Mouse (Mus musculus): ENCODE results near the gene Oas3. TPM values are rescaled to one million over a fixed set of nuclear protein-coding genes. Genes with fewer than 3 reads are reported as not detected.
"Not testable (repeated sequence)": the region's sequence is repeated elsewhere in the genome, so short reads cannot be mapped to it uniquely, and the experiment has no call there.

Gene Oas3
- total RNA-seq (2014; fragmentation: Nextera tagmentation) (0.17 and 1.3 TPM in 2 replicates), total RNA-seq (2017) (0.77 and 0.90 TPM in 2 replicates)

DNA sequence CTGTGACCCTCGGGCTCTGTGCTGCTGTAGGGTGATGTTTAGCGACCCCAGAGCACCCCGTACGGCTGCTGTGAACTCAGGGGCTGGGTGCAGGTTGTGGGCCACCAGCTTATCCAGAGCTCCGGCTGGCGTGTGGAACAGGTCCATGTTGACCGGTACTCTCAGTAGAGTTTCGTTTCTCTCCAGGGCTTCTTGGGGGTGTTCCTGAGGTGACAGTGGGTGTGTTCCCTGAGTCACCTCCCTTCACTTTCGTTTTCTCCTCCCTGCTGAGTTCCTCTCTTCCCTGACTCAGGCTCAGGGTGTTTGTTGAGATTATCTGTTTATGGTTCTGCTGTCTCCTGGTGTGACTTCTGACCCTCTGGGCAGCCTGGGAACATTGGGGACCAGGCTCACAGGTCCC is at the start of gene Oas3:
Gene Oas3 (minus strand): TSS at position 184 of the 400 bp plus-strand sequence.
- ATAC-seq (replicated peaks; ENCODE audit: poor library complexity, severe bottlenecking) = peak; percentile 58

DNA sequence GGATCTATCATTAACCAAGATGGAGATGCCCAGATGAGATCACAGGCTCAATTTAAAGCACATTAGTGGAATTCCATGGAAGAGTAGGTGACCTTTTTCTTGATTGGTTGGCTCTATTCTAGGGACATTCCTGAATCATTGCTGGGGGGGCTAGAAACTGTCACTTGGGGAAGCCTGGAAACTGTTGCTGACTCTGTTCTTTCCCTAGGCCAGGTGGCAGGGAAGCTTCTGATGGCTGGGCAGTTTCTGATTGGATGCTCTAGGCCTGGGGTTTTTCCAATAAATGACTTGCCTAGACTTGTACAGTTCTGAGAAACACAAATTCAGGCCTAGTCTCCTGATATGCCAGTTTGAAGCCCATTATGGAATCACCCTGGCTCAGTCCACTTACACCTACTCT is 41.5 kb upstream of the Oas3 start:
- ATAC-seq (replicated peaks; ENCODE audit: poor library complexity, severe bottlenecking) = no peak

DNA sequence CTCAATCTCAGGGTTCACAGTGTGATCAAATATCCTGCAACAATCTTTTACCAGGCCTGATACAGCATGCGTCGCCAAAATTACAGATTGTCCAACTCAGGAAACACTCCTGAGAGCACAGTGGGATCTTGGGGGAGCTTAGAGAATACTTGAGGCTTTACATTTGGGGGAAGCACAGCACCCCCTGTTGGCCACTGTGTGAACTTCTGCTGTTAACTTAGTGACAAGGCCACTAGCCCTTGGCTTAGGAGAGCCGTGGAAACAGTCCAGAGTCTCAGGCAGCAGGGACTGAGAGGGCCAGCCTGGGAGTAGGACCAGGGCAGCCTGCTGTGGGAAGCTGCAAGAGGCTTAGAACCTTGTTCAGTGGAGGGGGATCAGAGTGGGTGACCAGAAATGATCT is 38.5 kb upstream of the Oas3 start:
- peak; percentile 35; the same call in 1 of the 2 replicates for ATAC-seq (replicated peaks; ENCODE audit: poor library complexity, severe bottlenecking)

DNA sequence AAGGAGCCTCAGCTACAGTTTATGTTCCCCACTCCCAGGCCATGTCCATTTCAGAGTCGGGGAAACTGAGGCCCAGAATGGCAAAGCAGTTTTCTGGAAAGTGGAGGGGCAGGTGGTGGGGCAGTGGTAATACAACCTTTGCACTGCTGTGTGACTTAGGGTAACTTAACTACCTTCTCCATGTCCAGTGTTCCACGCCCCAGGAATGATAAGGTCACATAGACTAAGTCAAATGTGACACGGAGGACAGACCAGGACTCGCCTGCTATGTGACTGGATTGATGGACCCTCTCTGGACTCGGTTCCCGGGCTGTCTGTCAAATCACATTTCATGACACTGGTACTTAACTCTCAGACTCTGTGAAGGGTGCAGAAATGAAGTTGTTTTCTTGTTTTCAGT is 35.6 kb upstream of the Oas3 start:
- no peak for ATAC-seq (replicated peaks; ENCODE audit: poor library complexity, severe bottlenecking)

DNA sequence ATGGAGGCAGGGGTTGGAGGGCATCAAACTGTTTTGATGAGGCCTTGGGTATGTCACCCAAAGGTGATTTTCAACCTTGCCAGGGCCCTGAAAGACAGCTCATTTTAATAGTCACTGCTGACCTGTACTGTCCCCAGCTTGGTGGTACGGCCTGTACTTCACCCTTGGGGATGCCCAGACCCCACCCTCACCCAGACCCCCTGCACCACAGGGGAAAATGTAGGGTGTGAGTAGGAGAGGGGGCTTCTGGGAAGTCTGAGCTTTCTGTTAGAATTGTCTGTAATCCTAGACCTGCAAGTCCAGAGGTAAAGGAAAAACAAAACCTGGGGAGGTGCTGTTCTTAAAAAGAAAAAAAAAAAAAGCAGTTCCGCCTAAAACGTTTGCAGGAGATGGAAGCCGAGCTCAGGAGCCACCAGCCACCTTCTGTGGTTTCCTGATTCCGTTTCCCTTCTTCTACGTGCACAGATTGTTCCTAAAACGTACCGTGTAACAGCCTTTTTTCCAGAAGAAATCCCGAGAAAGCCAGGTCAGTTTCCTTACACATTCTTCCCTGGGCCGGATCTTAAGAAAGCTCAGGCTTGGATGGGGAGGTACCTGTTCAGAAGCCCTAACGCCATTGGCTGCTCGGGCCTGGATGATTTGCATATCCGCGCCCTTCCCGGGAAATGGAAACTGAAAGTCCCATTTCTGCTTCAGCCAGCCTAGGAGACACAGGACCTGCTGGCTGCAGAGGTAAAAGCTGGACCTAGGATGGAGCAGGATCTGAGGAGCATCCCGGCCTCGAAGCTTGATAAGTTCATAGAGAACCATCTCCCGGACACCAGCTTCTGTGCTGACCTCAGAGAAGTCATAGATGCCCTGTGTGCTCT is 34.7 kb upstream of the Oas3 start, which contains the start of gene Oas1c:
Gene Oas1c (minus strand): TSS at position 564 of the 869 bp plus-strand sequence.
- peak; percentile 88 for ATAC-seq (replicated peaks; ENCODE audit: poor library complexity, severe bottlenecking)

DNA sequence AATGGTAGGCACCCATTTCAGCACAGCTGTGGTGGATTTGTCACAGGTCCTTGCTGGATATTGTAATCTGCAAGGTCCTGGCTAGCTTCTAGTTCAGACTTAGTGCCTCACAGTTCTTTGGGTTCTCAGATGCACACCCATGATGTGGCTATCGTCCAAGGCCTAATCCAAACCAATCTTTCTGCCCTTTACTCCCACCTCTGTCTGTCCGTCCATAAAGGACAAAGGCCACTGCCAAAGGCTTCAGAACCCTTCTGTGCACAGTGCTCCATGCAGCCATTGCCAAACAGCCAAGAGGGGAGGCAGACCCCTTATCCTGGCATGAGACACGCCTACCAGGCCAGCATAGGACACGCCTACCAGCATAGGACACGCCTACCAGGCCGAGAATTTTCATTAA is 31.7 kb upstream of the Oas3 start:
- ATAC-seq (replicated peaks; ENCODE audit: poor library complexity, severe bottlenecking) = no peak

DNA sequence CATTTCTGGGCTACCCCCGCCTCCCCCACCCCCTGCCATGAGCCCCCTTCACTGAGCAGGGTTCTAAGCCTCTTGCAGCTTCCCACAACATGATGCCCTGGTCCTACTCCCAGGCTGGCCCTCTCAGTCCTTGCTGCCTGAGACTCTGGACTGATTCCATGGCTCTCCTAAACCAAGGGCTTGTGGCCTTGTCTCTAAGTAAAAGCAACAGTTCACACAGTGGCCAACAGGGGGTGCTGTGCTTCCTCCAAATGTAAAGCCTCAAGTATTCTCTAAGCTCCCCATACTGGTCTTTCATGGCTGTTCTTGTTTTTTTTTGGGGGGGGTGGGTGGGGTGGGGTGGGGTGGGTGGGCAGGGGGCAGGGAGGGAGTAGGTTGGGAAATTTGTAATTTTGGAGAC is 29.0 kb upstream of the Oas3 start:
- ATAC-seq (replicated peaks; ENCODE audit: poor library complexity, severe bottlenecking) = peak; percentile 35; the same call in 1 of the 2 replicates

DNA sequence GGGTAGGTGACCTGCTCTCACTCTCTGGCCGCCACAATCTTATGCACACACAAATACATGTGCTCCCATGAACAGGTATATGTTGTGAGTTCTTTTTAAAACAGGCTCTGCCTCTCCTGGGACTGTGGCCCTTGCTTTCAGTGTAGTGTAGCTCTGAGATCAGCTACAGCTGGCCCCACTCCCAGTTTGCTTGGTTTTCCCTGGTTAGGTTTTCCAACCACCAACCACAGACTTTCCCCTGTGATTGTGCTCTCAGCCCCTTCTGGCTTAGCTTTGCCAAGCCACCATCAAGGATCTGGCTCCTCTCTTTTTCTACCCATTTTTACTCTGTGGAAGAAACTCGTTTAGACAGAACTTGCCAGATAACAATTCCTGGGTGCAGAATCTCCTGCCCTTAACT is 26.1 kb upstream of the Oas3 start:
- ATAC-seq (replicated peaks; ENCODE audit: poor library complexity, severe bottlenecking) = no peak

DNA sequence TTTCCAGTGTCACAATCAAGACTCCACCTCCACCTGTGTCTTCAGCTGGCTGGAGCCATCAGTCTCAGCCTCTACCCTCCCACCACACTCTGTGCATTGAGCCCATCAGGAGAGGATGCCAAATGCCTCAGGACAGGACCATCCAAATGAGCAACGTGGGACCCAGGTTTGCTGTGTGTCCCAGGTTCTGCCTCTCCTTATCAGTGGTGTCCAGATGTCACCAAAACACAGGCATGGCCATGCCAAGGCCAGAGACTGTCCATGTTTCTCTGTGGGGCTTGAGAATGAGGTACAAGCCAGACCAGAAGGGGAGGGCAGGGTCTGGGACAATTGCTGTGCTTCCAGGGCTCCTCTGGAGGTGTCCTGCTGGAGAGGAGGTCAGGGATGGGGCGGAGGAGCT is 21.5 kb upstream of the Oas3 start:
- not testable (repeated sequence) for ATAC-seq (replicated peaks; ENCODE audit: poor library complexity, severe bottlenecking)

DNA sequence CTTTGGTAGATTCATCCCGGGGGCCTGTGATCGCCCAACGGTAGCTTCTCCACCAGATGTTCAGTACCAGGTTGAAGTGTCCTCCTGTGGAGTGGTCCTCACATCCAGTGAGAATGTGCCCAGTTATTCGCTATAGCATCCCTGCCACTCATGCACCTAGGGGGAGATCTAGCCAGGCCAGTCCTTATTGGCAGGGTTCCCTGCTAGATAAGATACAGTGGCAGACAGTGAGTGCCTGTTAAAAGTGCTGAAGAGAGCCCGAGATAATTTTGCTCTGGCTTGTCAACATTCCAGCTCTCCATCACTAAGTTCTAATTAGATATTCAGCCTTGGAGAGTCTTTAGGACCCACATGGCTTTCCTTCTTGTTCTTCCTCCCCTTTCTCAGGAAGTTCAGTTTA is 20.7 kb upstream of the Oas3 start:
- ATAC-seq (replicated peaks; ENCODE audit: poor library complexity, severe bottlenecking) = not testable (repeated sequence)

DNA sequence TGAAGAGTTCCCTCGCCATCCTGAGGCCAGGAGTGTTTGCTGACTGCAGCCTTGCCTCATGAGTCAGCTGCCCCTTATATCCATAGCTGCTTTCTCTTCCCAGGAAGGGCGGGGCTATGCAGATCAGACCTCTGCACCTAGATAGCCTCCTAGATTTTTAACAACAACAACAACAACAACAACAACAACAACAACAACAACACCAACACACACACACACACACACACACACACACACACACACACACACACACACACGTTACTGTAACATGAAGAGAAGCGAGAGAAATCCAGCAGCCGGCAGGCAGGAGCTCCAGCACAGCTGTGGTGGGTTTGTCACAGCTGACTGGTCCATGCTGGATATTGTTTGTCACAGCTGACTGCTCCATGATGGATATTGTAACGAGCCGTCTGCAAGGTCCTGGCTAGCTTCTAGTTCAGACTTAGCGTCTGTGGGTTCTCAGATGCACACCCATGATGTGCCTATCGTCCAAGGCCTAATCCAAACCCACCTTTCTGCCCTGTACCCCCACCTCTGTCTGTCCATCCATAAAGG is 18.1 kb upstream of the Oas3 start, which contains the start of gene Oas1e:
Gene Oas1e (minus strand): TSS at position 51 of the 555 bp plus-strand sequence.
- ATAC-seq (replicated peaks; ENCODE audit: poor library complexity, severe bottlenecking) = not testable (repeated sequence)

DNA sequence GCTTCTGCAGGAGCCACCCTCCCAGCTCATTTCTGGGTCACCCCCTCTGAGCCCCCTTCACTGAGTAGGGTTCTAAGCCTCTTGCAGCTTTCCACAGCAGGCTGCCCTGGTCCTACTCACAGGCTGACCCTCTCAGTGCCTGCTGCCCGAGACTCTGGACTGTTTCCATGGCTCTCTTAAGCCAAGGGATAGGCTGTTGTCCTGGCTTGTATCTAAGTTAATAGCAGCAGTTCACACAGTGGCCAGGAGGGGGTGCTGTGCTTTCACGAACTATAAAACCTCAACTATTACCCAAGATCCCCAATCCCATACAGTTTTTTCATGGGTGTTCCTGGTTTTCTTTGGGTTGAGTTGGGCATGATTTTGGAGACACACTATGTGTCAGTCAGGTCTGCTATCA is 15.6 kb upstream of the Oas3 start:
- ATAC-seq (replicated peaks; ENCODE audit: poor library complexity, severe bottlenecking) = peak; percentile 63

DNA sequence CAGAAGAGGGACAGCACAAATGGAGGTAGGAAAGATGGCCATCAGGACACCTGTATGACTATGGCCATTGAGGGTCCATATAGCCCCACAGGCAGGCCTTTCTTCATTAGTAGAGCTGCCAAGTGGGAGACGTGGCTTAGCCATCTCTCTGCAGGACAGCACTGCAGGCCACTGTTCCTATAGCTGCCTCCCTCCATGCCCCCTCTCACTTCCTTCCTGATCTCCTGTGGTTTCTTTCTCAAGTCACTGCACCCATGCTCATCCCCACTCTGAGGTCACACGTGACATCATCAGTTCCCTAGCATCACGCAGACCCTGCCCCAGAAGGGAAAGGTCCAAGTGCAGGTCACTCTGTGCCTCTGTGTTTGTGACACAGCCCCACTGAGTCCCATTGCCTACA is 9.6 kb upstream of the Oas3 start:
- peak; percentile 81 for ATAC-seq (replicated peaks; ENCODE audit: poor library complexity, severe bottlenecking)

DNA sequence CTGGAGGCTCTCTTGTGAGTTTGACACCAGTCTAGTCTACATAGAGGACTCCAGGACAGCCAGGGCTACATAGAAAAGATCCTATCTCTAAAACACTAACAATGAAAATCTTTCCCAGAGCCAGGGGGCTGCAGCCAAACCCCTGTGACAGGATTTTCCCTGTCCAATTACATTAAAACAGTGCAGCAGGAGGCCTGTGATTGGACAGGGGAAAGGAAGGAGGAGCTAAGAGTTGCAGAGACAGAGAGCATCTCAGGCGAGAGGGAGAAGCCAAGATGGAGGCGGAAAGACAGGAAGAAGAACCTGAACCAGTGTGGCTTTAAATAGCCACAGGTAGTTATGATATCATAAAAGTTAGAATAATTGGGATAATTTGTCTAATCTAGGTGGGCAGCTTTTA is 5.0 kb upstream of the Oas3 start:
- no peak for ATAC-seq (replicated peaks; ENCODE audit: poor library complexity, severe bottlenecking)

DNA sequence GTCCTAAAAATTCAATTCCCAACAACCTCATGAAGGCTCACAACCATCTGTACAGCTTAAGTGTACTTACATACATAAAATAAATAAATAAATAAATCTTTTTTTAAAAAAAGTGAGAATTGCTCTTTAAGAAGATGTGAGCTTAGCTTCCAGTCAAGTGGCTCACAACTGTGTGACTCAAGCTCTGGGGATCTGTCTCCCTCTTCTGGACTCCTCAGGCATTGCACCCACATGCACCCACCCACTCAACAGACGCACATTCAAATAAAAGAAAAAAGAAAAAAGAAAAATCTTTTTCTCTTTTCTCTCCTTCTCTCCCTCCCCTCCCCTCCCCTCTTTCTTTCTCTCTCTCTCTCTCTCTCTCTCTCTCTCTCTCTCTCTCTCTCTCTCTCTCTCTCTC is 4.2 kb upstream of the Oas3 start:
- no peak for ATAC-seq (replicated peaks; ENCODE audit: poor library complexity, severe bottlenecking)

DNA sequence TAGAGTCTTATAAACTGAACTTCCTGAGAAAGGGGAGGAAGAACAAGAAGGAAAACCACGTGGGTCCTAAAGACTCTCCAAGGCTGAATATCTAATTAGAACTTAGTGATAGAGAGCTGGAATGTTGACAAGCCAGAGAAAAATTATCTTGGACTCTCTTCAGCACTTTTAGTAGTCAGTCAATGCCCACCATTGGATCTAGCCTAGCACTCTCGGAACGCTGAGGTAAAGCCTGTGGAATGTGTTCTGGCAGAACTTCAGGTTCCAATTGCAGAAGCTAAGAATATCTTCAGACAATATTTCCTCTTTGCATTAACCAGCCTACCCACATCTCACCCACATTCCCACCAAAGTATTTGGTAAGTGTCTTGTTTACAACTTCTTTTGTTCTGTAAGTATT is 2.5 kb upstream of the Oas3 start:
- ATAC-seq (replicated peaks; ENCODE audit: poor library complexity, severe bottlenecking) = no peak

DNA sequence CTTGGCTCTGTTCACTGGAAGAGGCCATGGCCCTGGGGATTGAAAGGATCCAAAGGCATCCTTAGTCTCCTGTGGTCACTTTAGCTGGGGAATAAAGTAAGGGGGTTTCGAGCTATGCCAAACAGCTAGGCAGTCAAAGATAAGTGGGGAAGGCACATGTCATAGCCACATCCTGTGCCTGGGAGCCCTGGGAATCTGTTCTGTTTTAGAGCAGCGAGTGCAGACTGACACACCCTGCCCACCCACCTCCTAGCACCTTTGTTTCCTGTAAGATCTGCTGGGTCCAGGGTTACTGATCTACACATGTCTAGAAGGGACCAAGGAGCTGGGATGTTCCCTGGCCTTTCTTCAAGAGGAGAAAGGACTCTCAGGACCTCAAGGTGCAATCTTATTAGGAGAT is 1.5 kb upstream of the Oas3 start:
- no peak for ATAC-seq (replicated peaks; ENCODE audit: poor library complexity, severe bottlenecking)

DNA sequence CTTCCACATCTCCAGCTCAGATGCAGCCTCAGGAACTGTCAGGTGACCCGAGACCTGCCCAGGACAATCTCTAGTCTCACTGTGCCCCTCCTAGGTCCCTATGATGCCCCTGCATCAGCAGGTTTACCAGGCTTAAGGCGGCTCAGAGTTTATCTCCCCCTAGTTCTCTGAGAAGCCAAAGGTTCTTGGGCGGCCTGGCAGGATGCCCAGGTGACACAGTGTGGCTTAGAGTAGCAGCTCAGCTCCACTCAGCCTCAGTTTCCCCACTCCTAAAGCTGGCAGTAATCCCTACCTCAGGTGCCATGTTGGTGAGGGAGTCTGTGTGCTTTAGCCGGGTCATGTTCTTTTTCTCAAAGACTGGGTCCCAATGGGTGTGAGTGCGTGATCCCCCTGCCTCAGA is 660 bp downstream of the Oas3 start:
- ATAC-seq (replicated peaks; ENCODE audit: poor library complexity, severe bottlenecking) = no peak

DNA sequence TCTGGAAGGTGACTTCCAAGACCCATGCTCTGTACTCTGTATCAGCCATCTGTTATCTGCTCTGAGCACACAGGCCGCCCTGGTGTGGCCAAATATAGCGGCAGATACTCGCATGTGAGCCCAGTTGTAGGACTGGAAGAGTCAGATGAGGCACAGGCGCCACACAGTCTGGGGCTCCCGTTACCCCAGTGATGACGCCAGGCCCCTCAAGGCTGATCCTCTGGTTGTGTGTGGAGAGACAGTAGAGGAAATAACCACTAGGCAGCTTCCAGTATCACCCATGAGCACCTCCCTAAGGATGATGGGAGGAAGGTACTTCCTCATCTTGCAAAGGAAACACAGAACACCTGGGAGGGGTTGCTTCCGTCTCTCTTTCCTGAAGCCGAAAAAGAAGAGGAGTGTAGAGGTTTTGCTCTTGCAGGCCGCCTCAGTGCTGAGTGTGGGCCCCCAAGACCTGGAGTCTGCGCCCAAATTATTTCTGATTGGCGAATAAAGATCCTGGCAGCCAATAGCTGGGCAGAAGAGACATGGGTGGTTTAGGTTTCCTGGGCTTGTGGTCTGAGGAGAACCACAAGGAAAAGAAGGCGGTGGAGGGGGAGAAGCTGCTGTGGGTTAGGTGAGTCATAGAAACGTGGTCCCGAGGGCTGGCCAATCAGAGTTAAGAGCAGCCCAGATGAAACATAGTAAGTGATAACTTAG is 2.0 kb downstream of the Oas3 start:
- ATAC-seq (replicated peaks; ENCODE audit: poor library complexity, severe bottlenecking) = peak; percentile 75

DNA sequence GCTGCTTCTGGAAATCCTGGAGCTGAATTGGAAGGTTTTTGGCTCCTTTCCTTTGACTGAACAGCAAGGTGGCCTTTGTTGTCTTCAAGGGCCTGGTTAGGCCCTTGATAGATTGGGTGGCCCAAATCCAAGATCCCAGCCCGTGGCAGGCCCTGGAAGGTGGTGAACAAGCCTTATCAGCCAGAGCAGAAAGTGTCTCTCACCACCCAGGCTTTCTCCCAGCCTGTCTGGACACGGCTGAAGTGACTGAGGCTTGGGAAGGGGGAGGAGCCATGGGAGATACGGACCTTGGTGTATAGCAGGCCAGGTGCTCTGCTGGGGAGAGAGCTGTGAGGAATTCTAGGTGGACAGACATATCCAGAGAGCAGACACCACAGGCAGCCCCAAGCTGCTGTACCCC is 8.1 kb downstream of the Oas3 start:
- no peak for ATAC-seq (replicated peaks; ENCODE audit: poor library complexity, severe bottlenecking)

DNA sequence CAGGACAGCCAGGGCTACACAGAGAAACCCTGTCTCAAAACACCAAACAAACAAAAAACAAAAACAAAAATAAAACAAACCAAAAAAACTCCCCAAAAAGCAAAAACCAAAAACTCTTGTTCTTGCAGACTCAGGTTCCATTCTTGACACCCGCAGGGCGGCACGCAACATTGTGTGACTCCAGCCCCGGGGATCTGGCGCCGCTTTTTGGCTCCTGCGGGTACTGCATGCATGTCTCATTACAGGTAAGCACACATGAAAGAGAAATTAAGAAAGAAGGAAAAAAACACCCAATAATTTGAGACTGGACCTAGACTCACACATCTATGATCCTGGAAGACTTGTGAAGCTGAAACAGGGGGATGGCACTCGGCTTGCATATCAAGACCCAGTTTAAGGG is 12.5 kb downstream of the Oas3 start:
- no peak for ATAC-seq (replicated peaks; ENCODE audit: poor library complexity, severe bottlenecking)

All from granulocyte monocyte progenitor cell, adult 5-6 weeks (primary cell).